Mouse (Mus musculus) layer of hippocampus, adult 9-11 months (tissue): Measurements from ENCODE around the gene Kiz.

Source experiments
- DNase-seq: peaks from one replicate; pipeline ENCODE4 v3.0.0; 2022

Kiz gene

DNA sequence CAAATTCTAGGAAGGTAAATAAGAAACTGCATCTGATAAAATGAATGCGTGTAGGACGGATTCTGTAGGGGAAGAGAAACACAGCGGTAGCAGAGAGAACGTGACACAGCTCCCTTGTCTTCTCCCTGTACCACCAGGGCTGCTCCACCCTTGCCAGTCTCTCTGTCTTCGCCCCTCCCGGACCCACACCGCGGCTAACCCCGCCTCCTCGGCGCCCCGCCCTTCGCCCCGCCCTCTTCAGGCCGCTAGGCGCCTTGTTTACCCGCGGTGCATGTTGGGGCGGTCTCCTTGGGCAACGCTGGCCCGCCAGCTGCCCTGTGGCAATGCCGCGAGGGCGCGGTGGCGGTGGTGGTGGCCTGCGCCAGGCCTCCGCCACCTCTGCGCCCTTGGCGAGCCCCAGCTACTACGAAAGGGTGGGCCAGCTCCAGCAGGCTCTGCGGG, at the start of gene Kiz:
TSS of gene Kiz (plus strand) at position 266 of the 441 bp plus-strand sequence.
- DNase-seq: peak; percentile 92

DNA sequence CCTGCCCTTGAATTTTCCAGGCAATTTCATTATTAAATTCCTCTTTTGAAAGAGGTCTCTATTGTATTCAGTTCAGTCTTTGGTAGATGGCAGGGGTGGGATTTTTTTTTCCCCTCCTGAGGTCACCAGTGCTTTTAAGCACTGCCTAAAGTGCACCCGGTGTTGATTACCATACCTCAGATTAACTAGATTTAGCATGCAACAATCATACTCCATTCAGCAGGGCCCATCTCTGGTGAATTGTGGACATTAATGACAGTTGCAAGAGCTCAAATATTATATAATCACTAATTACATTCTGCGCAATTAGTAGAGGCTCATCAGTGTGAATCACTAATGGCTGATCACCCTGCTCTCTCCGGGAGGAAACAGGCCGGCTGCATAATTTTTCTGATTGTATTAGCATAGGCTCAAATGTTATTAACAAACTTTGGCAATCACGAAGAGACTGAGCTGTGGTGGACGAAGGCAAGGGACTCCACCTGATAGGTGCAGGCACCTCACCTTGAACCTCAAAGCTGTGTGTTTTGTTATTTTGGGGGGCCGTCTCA, 45.9 kb upstream of the Kiz start:
- DNase-seq: no peak

DNA sequence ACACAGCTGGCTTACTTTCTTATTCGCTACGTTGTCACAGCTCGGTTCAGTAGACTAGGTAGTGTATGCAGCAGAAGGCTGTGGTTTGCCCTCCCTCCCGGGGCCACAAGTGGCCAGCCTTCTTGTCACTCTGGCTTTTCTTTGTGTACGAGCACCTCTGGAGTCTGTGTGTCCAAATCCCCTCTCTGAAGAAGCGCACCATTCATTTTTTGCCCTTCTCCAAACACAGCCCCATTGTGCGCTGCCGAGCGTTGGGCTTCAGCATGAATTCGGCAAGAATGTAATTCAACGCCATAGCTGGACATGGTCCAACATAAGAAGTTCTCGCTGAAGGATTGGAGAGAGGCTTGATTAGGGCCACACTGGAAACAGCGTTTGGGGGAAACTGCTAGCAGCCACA, 45.0 kb upstream of the Kiz start:
- no peak for DNase-seq

DNA sequence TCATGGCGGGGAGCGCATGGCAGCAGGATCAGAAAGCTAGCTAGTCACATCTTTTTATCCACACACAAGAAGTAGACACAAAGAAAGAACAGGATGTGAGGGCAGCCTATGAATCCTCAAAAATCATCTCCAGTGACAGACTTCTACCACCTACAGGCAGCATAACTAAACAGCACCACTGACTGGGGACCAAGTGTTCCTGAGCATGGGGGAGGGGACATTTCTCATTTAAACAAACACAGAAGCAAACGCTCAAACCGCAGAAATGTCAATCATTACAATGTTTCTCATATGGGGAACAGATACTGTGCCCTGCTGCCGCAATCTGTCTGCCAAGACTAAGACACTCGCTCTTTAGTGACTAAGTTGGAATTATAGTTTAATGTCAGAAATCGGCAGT, 40.7 kb upstream of the Kiz start:
- DNase-seq: peak; percentile 35

DNA sequence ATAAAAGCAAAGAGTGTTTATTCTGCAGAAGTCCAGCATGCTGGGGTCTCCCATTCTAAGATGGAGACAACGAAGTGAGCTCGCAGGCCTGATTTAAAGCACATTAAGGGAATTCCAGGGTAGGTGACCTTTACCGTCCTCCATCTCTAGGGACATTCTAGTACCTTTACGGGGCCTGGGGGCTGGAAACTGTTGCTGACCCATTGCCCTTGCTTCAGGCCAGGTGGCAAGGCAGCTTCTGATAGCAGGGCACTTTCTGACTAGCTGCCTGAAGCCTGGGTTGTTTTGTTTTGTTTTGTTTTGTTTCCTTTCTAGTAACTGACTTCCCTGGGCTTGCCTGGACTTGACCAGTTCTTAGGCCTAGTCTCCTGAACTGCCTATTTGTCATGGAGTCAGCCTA, 36.6 kb upstream of the Kiz start:
- DNase-seq: no peak

DNA sequence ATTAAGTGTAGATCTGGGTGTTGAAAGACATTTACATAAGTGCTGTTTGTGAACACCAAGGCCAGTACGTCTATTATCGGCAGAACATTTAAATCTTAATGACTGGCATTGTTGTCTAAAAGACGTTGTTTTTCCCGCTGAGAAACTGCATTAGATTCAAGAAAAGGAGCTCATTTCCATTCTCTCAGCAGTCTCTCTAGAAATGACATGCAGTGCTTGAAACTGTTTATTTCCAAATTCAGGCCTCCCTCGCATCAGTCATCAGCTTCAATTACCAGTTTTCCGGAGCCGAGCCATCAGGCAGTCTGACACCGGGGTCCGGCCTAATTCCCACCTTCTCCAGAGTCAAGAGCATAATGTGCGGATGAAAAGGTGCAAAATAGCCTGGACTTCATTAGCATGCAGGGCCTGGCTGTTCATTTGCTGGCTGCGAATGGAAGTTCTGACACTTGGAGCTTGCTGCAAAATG, 32.1 kb upstream of the Kiz start:
- DNase-seq: no peak

DNA sequence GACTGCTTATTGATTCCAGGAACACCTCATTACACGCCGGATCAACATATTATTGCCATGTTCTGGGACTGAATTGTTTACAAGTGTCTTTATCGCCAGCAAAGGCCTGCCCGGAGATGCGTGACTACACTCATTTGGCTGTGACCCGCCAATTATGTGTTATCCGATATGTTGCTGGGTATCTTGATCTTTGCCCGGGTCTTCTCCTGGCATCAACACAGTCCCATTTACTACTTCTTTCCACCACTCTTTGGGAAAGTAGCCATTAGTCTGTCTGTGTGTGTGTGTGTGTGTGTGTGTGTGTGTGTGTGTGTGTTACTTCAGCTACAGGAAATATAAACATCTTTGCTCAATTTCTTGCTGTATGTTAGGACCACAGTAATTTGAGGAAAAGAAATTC, 31.6 kb upstream of the Kiz start:
- DNase-seq: no peak

DNA sequence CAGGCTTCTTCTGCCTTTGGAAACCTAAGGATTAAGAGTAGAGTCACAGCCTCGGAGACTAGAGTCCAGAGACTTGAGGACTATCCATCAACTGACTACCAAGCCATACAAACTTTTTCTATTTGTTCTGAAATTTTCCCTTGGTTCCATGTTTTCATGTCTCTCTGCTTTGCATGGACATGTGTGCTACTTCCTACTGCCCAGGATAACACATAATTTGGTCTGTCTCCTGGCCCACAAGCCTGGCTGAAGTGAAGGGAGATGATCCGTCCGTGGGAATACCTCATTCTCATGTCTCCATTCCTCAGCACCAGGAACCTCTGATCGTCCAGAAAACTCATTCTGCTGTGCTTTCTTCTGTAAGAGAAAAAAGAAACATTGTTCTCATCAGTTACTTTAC, 27.7 kb upstream of the Kiz start:
- DNase-seq: no peak

DNA sequence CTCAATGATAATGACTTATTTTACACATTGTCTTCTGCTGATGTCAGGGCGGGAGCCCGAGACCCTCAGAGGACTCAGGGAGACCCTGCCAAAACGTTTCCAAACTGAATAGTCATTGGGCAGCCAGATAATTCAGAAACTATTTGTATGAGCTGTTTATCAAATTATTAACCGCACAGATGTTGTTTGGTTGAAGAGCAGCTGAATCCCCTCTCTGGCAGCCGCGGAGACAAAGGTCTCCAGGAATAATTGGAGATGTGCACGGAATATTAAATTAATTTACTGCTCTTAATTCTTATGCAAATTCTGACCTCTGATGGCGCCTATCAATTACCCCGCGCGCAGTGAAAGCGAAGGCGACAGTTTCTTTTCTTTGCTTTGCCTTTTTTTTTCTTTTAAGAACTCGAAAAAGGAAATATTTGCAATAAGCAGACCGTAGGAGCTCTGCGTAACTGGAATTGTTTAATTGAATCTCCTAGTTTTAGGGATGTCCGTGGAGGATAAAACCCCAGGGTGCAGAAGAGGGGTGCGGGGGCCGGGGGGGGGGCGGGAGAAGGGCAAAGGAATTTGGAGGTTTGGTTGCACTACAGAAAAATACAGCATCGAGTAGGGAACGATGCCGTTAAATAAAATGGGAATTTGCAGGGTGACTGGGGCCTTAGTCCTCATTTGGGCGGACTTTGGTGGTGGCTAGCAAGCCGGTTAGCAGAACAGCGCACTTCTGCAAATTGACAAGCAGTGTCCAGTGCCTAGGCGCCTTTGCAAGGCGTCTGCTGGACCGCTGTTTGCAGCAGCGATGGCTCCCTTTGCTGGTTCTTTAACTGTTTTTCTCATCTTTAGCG, 22.2 kb upstream of the Kiz start:
- no peak for DNase-seq

DNA sequence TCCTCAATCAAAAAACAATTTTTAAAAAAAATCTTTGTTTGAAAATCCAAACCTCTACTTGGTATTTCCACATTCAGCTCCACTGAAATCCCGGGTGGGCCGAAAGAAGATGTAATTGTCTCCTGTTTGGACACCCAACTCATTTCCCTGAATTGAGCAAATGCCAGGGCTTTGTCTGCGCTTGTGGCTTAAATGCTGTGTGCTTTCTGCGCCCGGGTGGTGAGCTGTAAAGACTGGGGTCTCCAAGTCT, 21.7 kb upstream of the Kiz start:
- no peak for DNase-seq

DNA sequence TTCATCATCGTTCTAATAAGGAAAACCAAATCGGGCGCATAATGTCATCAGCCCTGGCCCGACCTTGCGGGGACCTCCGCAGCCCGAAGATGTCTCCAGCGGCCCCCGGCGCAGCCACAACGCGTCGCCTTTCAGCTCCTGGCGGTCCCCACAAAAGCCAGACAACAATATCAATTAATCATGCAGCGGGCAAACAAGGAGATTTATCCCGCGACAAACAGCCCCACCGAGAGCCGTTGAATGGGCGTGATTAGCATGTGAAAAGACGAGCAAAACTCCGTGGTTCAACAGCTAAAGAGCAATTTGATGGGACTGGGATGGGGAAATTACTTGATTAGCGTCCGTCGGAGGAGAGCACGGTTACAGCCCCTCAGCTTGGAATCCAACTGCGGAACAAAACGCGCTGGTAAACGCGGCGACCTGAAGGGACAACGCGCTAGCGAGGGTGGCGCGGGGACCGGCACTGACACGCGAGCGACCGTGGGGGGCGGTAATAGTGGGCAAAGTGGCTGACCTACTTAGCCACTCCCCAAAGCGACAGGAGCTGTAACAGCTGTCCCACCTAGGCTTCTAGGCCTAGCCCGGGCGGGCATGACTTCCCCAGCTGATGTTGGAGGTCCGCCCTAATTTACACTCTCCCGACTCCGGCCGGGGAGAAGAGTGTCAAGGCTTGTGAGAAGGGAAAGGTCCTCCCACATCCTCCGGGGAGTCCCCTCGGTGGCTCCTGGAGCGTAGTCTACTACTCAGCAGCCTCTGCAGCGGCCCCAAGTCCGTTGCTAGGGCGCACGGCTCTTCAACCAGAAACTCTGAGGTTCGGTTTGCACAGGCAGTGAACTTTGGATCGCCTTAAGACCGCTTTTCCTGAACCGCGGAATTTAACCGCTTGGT, 21.1 kb upstream of the Kiz start:
- DNase-seq: no peak

DNA sequence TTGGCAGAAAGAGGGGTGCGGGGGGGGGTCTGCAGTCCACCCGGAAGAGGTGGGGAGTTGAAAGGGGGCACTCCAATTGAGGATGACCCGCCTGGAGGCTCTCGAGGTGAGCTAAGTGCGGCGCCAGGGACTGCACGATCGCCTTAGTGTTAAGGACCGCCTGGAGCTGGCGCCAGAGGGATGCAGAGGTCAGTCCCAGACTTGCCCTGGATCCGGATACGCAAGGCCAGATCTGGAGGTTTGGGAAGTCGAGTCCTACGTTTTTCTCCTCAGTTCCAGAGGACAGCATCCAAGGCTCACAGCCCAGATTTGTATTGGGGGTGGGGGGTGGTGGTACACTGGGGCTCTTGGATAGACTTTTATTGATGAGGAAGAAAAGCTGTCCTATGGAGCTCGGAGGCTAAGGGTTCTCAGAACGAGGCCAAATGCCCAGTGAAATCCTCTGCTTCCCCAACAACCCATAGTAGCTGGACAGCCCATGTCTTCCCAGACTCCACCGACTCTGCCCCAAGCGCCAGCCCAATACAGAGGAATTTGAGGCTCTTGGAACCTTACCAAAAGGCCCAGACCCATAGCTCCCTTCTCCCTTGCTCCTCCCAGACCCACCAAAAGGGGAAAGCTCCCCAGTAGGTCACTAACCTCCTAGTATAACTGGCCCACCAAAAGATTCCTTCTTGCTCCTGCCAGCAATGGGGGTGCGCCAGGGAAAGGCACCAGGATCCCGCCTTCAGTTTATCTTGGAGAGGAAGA, 20.2 kb upstream of the Kiz start:
- DNase-seq: no peak

DNA sequence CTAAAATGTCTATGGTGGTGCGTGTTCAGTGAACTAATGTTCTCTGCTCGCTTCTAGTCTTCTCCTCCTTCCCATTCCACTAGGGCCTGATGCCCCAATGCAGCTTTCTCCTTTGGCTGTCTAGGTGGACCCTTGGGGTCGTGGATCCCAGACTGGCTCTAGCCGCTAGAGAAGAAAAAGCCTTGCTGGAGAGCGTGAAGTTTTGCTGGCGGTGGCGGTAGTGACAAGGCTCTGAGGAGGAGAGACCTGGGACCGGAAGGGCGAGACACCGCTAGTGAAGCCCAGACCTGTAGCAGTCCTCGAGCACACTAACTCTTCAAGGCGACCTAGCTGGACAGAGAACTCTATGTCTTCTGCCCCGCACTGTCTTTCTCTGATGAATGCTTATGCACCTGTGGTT, 19.4 kb upstream of the Kiz start:
- no peak for DNase-seq

DNA sequence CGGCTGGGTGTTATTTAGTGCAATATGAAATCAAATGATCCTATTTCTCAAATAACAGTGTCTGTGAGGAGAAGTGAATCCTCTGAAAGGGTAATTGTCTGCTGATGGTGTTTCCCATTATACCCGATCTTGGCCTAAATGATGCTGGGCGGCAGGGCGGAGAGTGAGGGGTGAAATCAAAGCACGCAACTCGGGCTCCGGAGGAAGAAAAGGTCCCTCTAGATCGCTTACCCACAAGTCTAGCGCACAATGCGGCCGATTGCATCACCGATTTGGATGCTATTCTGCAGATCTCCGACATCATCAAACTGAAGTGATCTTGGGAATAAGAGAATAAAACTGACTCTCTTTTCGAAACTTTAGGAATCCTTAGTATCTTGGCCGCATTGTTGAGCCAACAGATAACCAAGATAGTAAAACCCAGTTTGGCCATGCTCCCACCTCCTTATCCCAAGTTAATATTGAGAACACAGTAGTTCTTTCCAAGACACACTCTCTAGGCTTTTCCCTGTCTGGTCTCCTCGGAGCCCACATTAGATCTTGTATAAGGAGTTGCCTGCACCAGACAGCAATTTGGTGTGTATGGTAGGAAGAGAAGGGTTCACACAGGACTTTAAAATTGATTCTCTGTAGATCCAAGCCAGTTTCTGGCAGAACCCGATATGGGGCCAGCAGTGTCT, 18.7 kb upstream of the Kiz start:
- DNase-seq: no peak

DNA sequence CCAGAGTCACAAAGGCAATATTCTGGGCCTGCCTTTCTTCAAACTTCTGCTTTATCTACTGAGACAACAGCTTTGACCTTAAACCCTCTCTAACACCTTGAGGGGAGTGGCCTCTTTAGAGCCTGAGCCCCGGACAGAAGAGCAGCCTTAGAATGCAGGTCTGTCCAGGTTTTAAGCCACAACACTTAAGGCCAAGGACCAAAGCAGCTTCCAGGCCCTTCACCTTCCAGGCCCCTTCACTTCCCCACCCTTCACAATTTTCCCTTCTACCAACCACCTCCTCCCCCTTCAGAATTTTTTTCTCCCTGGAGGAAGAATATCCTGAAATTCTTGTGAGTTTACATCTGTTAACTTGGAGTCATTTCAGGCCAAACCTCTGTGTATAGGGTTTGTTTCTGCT, 18.0 kb upstream of the Kiz start:
- no peak for DNase-seq

DNA sequence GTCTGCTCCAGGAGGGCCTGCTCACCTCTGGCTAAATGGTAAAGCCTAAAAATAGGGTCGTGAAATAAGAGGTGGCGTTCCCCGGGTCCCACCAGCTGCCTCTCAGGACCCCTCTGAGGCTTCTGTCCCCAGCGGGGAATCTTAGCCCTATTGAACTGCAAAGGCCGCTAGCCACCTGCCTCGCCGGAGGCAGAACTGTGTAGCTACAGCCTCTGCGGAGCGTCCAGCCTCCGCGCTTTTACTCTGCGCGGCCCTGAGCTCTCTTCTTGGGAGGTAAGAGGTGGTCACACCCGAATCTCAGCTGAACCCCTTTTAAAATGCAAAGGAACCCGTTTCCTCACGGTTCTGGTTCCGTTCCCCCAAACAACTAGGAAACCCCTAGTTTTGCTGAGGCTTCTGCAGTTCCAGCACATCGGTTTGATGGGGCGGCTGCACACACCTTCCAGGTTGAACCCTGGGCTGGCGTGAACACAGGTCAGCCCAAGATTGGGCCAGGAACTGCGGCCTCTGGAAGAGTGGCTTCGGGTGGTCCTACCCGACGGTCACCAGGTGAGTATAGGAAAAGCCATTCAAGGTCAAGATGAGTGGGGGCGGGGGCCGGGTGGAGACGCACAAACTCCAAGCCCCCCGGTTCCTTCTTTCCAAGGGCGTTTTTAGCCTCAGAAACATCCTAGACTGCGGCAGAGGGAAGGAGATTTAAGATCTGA, 16.9 kb upstream of the Kiz start:
- no peak for DNase-seq

DNA sequence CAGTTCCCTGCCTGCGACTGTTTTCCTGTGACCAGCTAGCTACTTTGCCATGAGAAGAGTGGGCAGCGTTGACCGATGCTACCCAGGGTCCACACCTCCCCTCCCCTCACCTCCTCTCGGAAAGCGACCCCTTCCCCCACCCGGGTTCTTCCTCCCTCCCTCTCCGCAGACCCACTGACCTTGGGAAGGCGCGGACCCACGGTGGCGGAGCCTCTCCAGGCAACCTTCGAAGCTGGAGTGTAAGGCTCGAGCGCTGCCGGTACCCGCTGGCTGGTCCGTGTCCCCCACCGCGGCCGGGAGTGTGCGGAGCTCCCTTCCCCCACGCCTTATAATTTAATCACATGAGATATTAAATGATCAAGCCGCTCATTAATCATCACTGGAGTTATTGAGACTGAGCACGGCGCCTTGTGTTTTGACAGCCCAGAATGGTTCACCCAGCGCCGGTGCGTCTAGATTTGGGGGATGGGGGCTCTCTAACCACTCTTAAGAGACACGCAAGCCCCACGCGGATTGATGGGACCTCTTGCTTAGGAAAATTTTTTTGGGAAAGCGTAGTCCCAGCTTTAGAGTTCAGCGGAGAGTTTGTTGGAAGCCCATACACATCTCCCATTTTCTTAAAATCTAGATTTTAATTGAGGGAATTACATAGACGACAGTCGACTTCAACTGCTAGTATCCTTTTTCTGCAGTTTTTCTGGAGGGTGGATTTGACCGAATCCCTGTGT, 16.2 kb upstream of the Kiz start:
- DNase-seq: no peak

DNA sequence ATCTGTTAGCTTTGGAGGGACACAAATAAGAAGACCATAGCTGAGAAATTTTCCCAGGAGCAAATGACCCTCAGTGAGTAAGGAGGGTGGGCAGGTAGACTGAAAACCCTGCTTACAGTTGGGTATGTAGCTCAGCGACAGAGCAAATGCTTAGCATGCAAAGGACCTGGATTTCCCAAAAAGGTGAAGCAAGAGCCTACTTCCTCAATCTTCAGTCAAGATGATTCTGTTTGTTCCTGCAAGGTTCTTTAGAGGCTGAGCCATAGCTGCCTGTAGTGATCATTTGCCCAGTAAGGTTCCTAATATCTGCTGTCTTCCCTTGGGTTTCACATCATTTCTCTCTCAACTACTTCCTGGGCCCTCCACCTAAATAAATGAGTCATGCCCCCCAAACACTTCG, 7.8 kb upstream of the Kiz start:
- DNase-seq: no peak

DNA sequence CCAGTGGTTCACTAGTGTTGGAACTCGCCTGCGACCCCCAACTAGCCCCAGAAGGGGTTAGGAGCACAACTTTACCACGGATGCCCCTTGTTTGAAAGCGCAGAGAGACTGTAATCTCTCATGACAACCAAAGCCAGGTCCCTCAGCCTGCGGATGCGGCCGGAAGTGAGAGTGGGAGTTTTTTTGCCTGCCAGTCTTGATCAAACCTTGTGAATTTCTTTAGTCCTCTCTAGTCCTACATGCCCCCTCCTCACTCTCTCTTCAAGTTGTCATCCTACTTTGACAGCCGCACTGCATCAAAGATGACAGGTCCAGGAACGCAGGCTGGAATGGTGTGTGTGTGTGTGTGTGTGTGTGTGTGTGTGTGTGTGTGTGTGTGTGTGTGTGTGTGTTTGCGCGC, 456 bp downstream of the Kiz start:
- DNase-seq: no peak

DNA sequence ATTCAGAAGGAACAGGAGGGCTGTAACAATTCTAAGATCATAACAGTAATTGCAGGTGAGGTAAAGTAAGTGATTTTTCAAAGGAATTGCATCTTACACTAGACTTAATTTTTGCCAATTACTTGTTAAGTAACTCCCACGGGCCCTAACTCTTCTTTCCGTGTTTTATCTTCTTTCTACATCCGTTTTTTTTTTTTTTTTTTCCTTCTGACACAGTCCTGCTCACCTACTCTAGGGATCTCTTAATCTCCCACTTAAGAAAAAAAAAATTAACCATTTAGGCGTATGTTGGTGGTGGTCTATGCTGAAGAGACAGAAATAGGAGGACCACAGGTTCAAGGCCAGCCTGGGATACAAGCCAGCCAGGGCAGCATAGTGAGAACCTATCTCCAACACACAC, 1.2 kb downstream of the Kiz start:
- DNase-seq: no peak

DNA sequence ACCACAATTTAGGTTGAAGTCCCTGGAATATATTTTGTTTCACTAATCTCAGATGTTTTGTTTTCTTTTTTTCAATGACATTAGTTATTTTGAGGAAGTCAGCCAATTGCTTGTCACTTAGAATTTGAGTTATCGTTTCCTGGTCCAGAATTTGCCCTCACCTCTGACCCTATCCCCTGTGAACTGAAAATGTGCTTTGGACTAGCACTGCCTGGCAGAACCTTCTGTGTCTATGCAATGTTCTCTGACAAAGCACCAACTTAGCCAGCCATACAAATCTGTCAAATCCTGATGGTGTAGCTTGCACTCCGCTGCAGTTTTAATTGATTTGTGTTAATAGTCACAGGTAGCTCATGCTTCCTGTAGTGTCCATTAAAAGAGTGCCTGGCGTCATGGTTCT, 10.1 kb downstream of the Kiz start:
- DNase-seq: no peak
